Mouse (Mus musculus): Measurements from ENCODE around the gene Nr5a1.

GRCm38 (mm10) chr2:38652565-38653292 is 61.6 kb downstream of the Nr5a1 start:
- TF ChIP-seq ZC3H11A (IDR thresholded peaks at IDR 0.05; ENCODE audit: low read depth, low read length): no peak
- TF ChIP-seq CTCF (conservative IDR thresholded peaks at IDR 0.05 in 1 of 2, IDR thresholded peaks at IDR 0.05 in 1 of 2; ENCODE audit: low read depth in 2 of 2, low read length in 2 of 2): no peak
- TF ChIP-seq POLR2A (IDR thresholded peaks at IDR 0.05; ENCODE audit: low read depth, low read length): no peak
- TF ChIP-seq ZNF384 (IDR thresholded peaks at IDR 0.05; ENCODE audit: low read depth, low read length): no peak
- no peak for TF ChIP-seq MAFK (IDR thresholded peaks at IDR 0.05; ENCODE audit: insufficient replicate concordance, low read length)
- TF ChIP-seq USF2 (conservative IDR thresholded peaks at IDR 0.05; ENCODE audit: low read depth, low read length): no peak
- TF ChIP-seq MXI1 (IDR thresholded peaks at IDR 0.05; ENCODE audit: low read depth, low read length): no peak
- no peak for TF ChIP-seq POLR2AphosphoS2 (IDR thresholded peaks at IDR 0.05; ENCODE audit: low read depth, low read length)
- no peak for TF ChIP-seq MYC (IDR thresholded peaks at IDR 0.05; ENCODE audit: low read depth, low read length)
- TF ChIP-seq TBP (conservative IDR thresholded peaks at IDR 0.05; ENCODE audit: low read depth, low read length): no peak
- no peak for TF ChIP-seq MAX (IDR thresholded peaks at IDR 0.05; ENCODE audit: low read length)
- TF ChIP-seq RAD21 (IDR thresholded peaks at IDR 0.05; ENCODE audit: low read depth, low read length): no peak
- no peak for TF ChIP-seq HCFC1 (IDR thresholded peaks at IDR 0.05; ENCODE audit: low read depth, low read length)
